Mouse (Mus musculus): ENCODE measurements around the gene Nfib. TPM values are rescaled to one million over a fixed set of nuclear protein-coding genes. Genes with fewer than 3 reads are reported as not detected.
A peak's percentile ranks its signal among the peaks of the same experiment; 100 is the strongest.

Nfib gene
- polyA plus RNA-seq, 1 experiment from 2014 or later: 86.8 TPM

DNA sequence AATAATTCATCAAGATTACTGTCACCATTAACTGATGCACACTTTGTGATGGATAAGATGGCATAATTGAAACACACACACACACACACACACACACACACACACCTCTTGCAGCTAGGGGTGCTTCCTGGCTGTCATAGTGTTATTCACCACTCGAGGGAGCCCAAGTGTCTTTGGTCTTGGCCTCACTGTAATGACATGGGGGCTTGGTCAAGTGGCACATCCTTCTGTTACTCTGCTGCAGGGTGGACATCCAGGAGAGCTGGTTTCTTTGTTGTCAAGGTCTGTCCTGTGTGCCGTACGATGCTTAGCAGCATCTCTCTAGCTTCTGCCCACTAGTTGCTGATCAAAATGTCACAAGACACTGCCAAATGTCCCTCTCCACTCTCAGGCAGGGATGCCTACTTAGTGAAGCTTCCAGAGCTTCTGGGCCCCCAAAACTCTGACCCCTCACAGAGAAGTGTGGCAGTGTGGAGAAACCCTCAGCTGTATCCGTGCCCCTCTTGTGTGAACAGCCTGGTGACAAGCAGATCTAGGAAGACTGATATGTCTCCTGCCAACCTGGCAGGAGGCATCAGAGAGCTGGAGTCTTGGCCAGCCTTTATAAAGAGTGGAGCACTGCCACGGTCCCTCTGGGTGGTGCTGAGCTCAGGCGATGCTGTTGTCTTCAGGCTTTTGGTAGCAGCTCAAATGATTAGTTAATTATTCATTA lies 62.4 kb downstream of the Nfib start:
- Histone ChIP-seq H3K36me3 (no peaks in the 10 kb centered on the region), H3K4me3 (no peak overlapping the region), H3K27ac (no peak overlapping the region), H3K27me3 (no peaks in the 10 kb centered on the region), H3K9ac (no peak overlapping the region), H3K4me2 (replicated peaks) (no peak overlapping the region), H3K4me1 (no peaks in the 10 kb centered on the region), H3K9me3 (no peaks in the 10 kb centered on the region)
- ATAC-seq (ENCODE audit: insufficient number of reproducible peaks, insufficient read depth, low FRiP score, low TSS enrichment): peak; percentile 71; the same call in 1 of the 2 replicates
- WGBS: 67% methylated on average over 6 of the region's 6 CpGs

DNA sequence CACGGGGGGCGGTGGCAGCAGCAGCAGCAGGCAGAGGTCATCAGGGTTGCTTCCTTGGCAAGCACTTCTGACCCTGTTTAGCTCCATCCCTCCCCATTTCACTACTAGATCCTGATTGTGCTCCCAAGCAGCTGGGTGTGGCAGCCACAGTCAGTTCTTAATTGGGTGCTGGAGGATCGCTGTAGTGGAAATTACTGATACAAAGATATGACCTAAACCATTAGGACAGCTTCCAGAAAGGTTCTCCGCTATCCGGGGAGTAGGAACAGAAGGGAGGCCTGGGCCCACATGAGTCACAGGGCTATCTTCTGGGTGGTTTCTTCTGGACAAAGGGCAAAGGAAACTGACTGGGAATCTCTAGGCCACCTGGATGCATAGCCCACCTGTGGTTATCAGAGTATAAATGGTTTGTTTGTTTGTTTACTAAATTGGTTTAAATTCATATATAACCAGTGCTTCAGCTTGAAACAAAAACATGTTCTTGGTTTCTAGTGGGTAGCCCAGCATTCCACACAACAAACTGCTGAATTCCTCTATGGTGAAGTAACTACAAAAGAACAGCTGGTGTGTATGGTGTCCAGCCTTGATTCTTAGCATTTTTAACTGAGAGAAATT lies 64.4 kb downstream of the Nfib start:
- Histone ChIP-seq H3K27me3 (no peaks in the 10 kb centered on the region), H3K9me3 (no peaks in the 10 kb centered on the region), H3K4me2 (replicated peaks) (no peak overlapping the region), H3K9ac (no peak overlapping the region), H3K4me1 (no peaks in the 10 kb centered on the region), H3K27ac (no peak overlapping the region), H3K4me3 (no peak overlapping the region), H3K36me3 (no peaks in the 10 kb centered on the region)
- no peak for ATAC-seq (ENCODE audit: insufficient number of reproducible peaks, insufficient read depth, low FRiP score, low TSS enrichment)
- 81% methylated on average over 5 of the region's 5 CpGs for WGBS

DNA sequence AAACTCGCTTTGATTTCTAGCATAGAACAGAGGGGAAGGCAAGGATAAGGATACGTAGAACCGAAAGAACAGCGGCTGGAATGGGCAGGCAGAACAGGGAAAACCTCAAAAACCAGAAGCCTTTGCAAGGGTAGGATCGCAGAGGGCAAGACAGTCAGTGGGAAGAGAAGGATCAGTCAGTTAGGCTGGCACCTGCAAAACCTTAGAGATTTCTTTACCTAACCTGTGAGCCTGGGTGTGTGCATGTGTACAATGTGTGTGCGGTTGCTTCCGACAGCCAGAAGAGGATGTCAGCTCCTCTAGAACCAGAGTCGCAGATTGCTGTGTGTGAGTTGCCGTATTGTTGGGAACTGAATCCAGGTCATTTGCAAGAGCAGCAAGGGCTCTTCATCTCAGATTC lies 67.3 kb downstream of the Nfib start:
- 92% methylated on average over 9 of the region's 9 CpGs for WGBS
- H3K27ac ChIP-seq: no peak overlapping the region
- no peaks in the 10 kb centered on the region for H3K36me3 ChIP-seq
- no peaks in the 10 kb centered on the region for H3K27me3 ChIP-seq
- H3K4me1 ChIP-seq: no peaks in the 10 kb centered on the region
- no peaks in the 10 kb centered on the region for H3K9me3 ChIP-seq
- no peak overlapping the region for H3K4me2 ChIP-seq (replicated peaks)
- H3K9ac ChIP-seq: no peak overlapping the region
- H3K4me3 ChIP-seq: no peak overlapping the region
- ATAC-seq (ENCODE audit: insufficient number of reproducible peaks, insufficient read depth, low FRiP score, low TSS enrichment): no peak

DNA sequence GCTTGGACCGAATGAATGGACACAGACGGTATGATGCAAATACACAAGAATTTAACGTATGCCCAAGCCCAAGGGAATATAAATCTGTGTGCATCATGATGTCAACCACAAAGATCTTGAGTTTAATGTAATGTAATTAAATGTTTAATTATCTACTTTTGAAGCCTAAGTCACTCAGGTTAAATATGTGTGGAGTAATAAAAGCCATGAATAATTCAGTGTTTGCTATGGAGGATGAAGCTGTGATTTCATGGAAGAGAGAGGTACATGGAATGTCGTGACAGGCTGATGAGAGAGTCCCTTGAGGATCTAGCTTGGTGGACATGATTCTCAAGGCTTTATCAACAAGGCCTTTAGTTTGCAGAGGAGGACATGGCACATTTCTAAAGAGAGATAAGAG lies 67.9 kb downstream of the Nfib start:
- no peaks in the 10 kb centered on the region for H3K9me3 ChIP-seq
- H3K36me3 ChIP-seq: no peaks in the 10 kb centered on the region
- H3K4me2 ChIP-seq (replicated peaks): no peak overlapping the region
- H3K4me3 ChIP-seq: no peak overlapping the region
- no peaks in the 10 kb centered on the region for H3K27me3 ChIP-seq
- no peak overlapping the region for H3K9ac ChIP-seq
- H3K27ac ChIP-seq: no peak overlapping the region
- no peak for ATAC-seq (ENCODE audit: insufficient number of reproducible peaks, insufficient read depth, low FRiP score, low TSS enrichment)
- 84% methylated on average over 4 of the region's 4 CpGs for WGBS
- no peaks in the 10 kb centered on the region for H3K4me1 ChIP-seq

DNA sequence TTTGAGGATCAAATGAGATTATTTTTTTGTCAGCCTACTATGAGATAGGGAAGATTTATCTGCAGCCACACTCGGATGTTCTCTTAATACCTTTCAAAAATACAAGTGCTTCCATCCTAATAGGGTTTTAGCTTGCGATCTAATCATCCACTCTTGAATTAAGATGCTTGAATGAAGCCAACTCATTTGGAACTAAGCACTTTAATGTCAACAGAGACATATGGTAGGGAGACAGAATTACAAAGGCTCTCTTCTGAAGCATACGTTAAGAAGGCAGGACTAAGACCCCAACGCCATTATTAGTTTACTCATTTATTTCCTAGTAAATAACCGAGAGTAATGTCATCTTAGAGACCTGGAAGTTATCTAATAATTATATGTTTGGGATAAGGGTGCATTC lies 68.9 kb downstream of the Nfib start:
- Histone ChIP-seq H3K9me3 (no peaks in the 10 kb centered on the region), H3K9ac (no peak overlapping the region), H3K27ac (no peak overlapping the region), H3K4me2 (replicated peaks) (no peak overlapping the region), H3K4me1 (no peaks in the 10 kb centered on the region), H3K27me3 (no peaks in the 10 kb centered on the region), H3K36me3 (no peaks in the 10 kb centered on the region), H3K4me3 (no peak overlapping the region)
- WGBS: 56% methylated on average over 5 of the region's 5 CpGs
- ATAC-seq (ENCODE audit: insufficient number of reproducible peaks, insufficient read depth, low FRiP score, low TSS enrichment): no peak

DNA sequence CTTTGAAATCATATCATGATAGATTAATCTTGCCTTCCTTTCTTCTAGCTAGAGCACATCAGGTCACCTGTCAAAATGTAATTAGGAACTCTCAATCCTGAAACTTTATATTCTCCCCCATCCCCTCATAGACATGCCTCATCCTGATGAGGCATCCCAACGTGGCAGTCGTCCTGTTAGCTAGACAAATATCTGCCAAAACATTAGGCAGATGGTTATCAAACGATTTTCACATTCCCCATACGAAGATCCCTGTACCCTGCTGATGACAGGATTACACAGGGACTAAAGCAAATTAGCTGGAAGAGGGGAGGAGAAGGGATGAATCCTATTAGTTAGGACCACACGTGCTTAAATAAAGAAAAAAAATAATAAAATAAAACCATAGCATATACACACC lies 69.7 kb downstream of the Nfib start:
- WGBS: 59% methylated on average over 5 of the region's 5 CpGs
- H3K27me3 ChIP-seq: no peaks in the 10 kb centered on the region
- no peak for ATAC-seq (ENCODE audit: insufficient number of reproducible peaks, insufficient read depth, low FRiP score, low TSS enrichment)
- no peak overlapping the region for H3K4me2 ChIP-seq (replicated peaks)
- H3K4me3 ChIP-seq: no peak overlapping the region
- no peaks in the 10 kb centered on the region for H3K9me3 ChIP-seq
- H3K36me3 ChIP-seq: no peaks in the 10 kb centered on the region
- H3K27ac ChIP-seq: no peak overlapping the region
- H3K9ac ChIP-seq: no peak overlapping the region
- no peaks in the 10 kb centered on the region for H3K4me1 ChIP-seq

DNA sequence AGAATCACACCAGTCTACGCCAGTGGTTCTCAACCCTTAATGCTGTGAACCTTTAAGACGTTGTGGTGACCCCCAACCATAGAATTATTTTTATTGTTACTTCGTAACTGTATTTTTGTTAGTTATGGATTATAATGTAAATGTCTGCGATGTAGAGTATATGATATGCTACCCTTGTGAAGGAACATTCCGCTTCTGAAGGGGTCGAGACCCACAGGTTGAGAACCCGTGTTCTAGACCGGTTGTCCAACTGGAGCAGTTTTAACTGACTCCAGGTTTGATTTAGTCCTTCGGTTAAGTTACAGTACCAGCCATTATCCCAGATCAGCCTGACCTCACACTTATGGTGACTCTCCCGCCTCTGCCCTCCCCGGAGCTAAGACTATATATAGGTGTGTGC lies 70.4 kb downstream of the Nfib start:
- Histone ChIP-seq H3K27ac (no peak overlapping the region), H3K4me3 (no peak overlapping the region), H3K27me3 (no peaks in the 10 kb centered on the region), H3K4me1 (no peaks in the 10 kb centered on the region), H3K9ac (no peak overlapping the region), H3K4me2 (replicated peaks) (no peak overlapping the region), H3K36me3 (no peaks in the 10 kb centered on the region), H3K9me3 (no peaks in the 10 kb centered on the region)
- ATAC-seq (ENCODE audit: insufficient number of reproducible peaks, insufficient read depth, low FRiP score, low TSS enrichment): no peak
- 96% methylated on average over 11 of the region's 11 CpGs for WGBS

DNA sequence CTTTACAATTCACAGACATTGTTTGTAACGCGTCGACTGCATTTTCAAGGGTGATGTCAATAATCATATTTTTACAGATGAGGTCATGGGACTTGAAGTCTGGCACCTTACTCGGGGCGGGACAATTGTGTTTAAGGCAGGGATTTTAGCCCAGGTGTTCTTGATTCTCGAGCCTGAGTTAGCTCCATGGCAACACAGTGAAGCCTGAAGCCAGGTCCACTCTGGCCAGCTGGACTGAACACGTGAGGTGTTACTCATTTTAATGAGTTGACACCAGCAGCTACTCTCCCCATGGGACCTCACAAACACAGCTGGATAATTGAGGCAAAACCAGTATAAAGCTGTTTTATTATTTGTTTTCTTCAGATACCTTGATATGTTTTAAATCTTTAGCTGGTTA lies 71.2 kb downstream of the Nfib start:
- Histone ChIP-seq H3K4me1 (no peaks in the 10 kb centered on the region), H3K27ac (no peak overlapping the region), H3K4me3 (no peak overlapping the region), H3K36me3 (no peaks in the 10 kb centered on the region), H3K4me2 (replicated peaks) (no peak overlapping the region), H3K27me3 (no peaks in the 10 kb centered on the region), H3K9ac (no peak overlapping the region), H3K9me3 (no peaks in the 10 kb centered on the region)
- WGBS: 64% methylated on average over 7 of the region's 7 CpGs
- no peak for ATAC-seq (ENCODE audit: insufficient number of reproducible peaks, insufficient read depth, low FRiP score, low TSS enrichment)

DNA sequence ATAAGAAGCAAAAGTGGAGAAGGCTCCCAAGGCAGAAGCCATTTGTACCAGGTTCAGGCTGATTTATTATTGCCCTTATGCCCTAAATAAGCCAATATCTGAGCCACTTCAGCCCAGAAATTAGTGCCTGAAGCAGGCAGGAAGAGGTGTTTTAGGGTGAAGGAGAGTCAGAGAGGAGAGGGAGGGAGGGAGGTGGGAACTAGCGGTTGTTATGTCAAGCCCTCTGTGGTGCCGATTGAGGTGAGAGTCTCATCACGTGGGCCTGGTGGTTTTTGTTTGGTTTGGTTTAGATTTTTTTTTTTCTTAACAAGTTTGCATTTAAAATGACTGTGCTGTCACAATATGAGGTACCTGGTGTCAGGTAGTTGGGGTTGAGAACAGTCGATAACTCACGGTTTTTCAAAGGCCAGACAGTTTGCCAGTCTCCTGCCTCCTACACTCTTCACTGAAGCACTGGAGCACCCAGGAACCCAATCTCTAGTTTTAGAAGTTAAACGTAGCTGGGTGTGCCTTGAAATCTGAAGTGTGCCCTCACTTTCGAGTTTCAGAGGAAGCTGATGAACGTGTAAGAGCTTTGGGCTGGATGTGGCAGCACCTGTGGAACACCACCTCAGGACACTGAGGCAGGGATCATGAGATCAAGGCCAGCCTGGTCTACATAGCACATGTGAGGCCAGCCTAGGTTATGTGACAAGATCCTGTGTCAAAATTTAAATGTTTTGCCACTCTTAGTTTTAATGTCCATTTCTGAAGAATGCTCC lies 81.1 kb downstream of the Nfib start:
- ATAC-seq (ENCODE audit: insufficient number of reproducible peaks, insufficient read depth, low FRiP score, low TSS enrichment): no peak
- H3K27ac ChIP-seq: no peak overlapping the region

DNA sequence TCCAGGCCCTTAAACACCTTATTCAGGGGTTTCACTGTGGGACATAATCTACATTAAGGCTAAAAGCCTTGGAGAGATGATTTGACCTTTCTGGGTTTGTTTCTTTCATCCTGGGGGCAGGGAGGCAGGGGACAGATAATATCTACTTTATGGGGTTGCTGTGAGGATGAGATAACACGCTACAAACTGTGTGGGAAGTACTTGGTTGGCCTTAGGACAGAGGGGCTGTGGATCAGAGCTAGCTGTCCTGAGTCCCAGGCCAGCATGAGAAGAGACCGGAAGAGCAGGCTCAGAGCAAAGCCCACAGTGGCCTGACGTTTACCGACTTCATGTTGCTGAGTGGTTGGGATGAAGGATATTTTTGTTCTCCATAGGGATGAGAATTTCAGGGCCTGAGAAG lies 81.7 kb downstream of the Nfib start:
- H3K27ac ChIP-seq: no peak overlapping the region; the same call in 1 of the 2 replicates

More for the DNA sequence above, 81.1 kb downstream of the Nfib start:
- Histone ChIP-seq H3K27me3 (no peaks in the 10 kb centered on the region), H3K36me3 (no peaks in the 10 kb centered on the region), H3K4me3 (no peak overlapping the region), H3K9ac (no peak overlapping the region), H3K9me3 (no peaks in the 10 kb centered on the region), H3K4me2 (replicated peaks) (no peak overlapping the region), H3K4me1 (peaks cover 19% of the 10 kb centered on the region)
- 85% methylated on average over 8 of the region's 8 CpGs for WGBS

DNA sequence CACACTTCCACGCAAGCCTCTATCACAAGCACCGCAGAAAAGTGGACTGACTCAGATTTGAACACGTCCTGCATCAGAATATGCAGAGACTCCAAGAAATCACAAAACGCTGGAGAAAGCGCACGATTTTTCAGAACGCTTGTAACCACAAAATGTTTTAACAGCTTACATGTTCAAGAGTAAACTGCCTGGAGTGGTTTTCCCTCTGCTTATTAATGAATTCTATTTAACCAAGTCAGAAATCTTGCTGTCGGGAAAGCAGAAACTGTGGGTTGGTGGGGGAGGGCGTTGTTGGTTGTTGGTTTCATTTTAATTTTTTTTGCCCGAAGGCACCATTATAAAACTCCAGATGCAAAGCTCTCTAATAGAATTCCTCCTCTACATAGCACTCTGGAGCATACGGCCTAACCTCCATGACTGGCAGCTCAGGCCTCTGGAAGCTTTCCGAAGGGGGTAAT lies 82.4 kb downstream of the Nfib start:
- peak overlapping the region; percentile 81 for H3K27ac ChIP-seq

More for the DNA sequence above, 81.7 kb downstream of the Nfib start:
- 74% methylated on average over 4 of the region's 4 CpGs for WGBS
- H3K9me3 ChIP-seq: no peaks in the 10 kb centered on the region
- H3K4me1 ChIP-seq: peaks cover 19% of the 10 kb centered on the region
- H3K4me2 ChIP-seq (replicated peaks): no peak overlapping the region
- no peak for ATAC-seq (ENCODE audit: insufficient number of reproducible peaks, insufficient read depth, low FRiP score, low TSS enrichment)
- no peak overlapping the region for H3K9ac ChIP-seq
- no peak overlapping the region for H3K4me3 ChIP-seq
- H3K36me3 ChIP-seq: no peaks in the 10 kb centered on the region
- H3K27me3 ChIP-seq: no peaks in the 10 kb centered on the region

More for the DNA sequence above, 82.4 kb downstream of the Nfib start:
- Histone ChIP-seq H3K4me3 (no peak overlapping the region), H3K4me1 (peaks cover 19% of the 10 kb centered on the region), H3K36me3 (no peaks in the 10 kb centered on the region), H3K27me3 (no peaks in the 10 kb centered on the region), H3K9ac (no peak overlapping the region), H3K4me2 (replicated peaks) (no peak overlapping the region), H3K9me3 (no peaks in the 10 kb centered on the region)
- ATAC-seq (ENCODE audit: insufficient number of reproducible peaks, insufficient read depth, low FRiP score, low TSS enrichment): 0 out of 2 replicates have a peak, but pooled peaks have one; percentile 47
- WGBS: 67% methylated on average over 12 of the region's 12 CpGs

Measured in embryonic facial prominence, embryonic 12.5 days (tissue).